Mouse (Mus musculus) urinary bladder, adult 2 months (tissue): ENCODE measurements around the gene Trp53bp2. TPM values are rescaled to one million over a fixed set of nuclear protein-coding genes. Genes with fewer than 3 reads are reported as not detected.
A peak's percentile ranks its signal among the peaks of the same experiment; 100 is the strongest.

Experiments
- DNase-seq: peaks from one replicate; pipeline ENCODE4 v3.0.0; 2022; ENCODE audit warnings: low spot score
- polyA plus RNA-seq: library from polyadenylated mRNA; depleted of rRNA; stranded (reverse); fragments of >200 nt; gene quantifications from 2 replicates; pipeline ENCODE4 v1.2.3, GENCODE M21; 2012; rRNA removed

The Trp53bp2 gene
- polyA plus RNA-seq, 1 experiment: 8.4 TPM

DNA sequence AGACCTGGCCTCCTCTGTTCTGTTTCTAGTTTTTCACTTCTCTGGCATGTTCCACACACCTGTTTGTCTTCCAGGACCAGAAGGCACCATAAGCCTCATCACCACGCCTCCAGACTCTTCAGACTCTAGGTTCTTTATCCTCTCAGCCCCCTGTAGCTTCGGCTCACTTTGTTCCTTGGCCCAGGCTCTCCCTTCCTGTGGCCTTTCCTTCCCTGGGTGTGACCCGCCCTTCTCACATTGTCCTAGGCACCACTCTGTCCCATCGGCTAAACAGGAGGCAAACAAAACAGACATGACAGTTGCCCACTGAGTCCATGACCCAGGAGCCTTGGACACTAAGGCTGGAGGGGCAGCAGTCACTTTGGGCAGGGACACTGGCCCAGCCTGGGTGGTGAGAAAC, 91.3 kb downstream of the Trp53bp2 start:
- DNase-seq: no peak

- no peak for DNase-seq
These were observed 91.9 kb downstream of the Trp53bp2 start for GRCm38 (mm10) chr1:182500843-182501242.

GRCm38 (mm10) chr1:182501815-182502405, 92.9 kb downstream of the Trp53bp2 start:
- no peak for DNase-seq

DNA sequence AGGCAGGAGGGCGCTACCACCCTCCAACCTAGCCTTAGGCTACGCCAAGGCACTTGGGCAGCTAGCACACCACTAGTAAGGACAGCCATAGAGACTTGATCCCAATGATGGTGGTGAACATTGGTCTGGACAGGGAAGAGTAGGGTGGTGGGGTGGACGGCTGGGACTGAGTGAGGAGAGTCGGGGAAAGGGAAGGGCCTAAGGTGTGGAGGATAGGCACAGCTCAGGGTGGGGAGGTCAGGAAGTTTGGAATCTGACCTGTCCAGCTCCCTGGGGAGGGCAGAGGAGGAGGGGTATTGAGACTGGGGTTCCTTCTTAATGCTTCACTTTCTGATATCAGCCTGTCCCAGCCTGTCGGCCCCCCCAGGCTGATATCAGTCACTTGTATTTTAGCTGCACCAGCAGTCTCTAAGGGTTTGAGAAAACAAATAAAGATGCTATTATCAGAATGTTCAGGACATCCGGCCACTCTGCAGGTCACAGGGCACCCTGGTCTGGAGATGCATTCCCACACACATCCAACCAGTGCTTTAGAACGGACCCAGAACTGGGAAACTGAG, 93.6 kb downstream of the Trp53bp2 start:
- DNase-seq: no peak

GRCm38 (mm10) chr1:182503206-182503900, 94.4 kb downstream of the Trp53bp2 start:
- no peak for DNase-seq

DNA sequence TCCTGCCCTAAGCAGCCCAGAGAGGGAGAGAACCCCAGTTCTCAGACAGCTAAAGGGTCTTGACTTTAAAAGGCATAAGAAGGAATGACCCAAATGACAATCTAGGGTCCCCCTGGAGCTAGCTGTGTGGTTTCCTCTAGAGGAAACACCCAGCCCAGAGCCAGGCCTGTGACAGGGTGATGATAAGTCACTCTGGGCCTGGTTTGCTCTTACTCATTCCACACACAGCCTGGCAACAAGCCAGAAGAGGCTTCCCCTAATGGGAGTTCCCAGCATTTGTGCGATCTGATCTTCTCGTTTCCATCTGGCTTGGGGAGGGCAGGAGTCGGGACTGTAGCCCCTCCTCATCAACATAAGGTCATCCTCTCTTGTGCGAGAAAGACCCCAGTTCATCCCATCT, 95.3 kb downstream of the Trp53bp2 start:
- DNase-seq: no peak

GRCm38 (mm10) chr1:182505291-182505690, 96.3 kb downstream of the Trp53bp2 start:
- DNase-seq: no peak

DNA sequence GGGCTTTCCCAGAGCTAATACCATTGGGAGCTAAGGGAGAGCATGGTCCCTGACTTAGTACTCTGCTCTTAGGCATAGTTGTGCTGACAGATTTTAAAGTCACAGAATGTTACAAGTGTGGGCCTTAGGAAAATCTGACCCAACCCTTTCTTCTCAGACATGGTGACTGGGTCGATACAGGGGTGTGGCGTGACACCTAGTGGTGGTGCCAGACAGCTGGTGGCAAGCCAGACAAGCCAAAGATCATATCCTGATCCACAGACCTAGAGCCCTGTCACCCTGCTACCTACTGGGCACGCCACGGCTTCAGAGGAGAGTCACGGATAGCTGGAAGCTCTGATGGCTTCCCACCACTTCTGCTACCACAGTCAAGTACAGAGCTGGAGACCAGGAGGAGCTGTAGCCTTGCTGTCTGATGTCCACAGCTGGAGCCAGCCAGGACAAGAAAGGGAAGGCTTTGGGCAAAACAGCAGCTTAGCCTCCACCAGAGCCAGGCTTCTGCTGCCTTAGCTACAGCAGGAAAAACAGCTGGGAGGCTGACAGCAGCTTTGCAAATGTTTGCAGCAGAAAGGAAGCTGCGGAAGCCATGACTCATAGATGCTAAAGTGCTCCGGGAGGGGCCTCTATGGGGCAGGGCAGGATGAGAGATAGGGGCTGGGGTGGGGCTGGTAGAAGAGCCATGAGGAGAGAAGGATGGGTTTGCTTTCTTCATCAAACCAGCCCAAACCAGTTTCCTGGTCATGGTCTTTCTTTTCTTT, 97.4 kb downstream of the Trp53bp2 start:
- DNase-seq: peak; percentile 46

GRCm38 (mm10) chr1:182509110-182509797, 100.3 kb downstream of the Trp53bp2 start:
- DNase-seq: no peak

DNA sequence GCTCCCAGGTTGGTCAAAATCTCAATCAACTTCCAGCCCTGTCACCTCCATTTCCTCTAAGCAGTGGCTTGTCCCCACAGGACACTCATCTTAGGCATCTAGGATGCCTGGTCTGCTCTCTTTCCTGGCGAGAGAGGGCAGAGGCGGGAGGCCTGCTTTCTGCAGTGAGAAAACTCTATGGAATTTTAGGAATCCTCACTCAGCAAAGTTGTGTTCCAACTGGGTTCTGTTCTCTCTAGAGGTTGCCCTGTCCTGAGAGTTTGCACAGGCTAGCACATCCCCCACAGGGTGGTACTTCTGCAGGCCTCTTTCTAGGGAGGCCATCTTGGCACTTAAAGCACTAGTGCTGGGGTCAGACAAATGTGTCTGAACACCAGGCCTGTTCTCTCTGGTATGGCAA, 102.1 kb downstream of the Trp53bp2 start:
- DNase-seq: no peak

DNA sequence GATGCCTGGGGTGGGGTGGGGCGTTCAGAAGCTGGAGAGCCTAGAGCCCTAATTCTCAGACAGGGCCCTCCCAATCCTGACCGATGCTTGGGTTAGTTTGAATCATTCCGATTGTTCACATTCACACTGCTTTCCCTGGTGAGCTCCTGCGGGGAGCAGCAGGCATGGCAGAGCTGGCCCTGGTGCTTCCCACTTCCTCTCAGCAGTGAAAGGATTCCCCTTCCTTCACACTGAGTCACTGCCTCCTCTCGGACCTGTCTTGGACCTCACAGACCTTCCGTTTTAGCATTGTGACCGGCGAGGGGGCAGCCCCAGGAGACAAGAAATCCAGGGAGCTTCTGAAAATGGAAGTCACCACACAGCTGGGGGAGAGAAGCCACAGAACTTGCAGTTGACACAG, 102.8 kb downstream of the Trp53bp2 start:
- no peak for DNase-seq

Other genes starting within 250 kb of the Trp53bp2 start
- not detected in 2 replicates for gene Vmn1r1, start 244.7 kb upstream of the Trp53bp2 start, polyA plus RNA-seq
- 71.9 and 84.2 TPM in 2 replicates for gene Degs1, start 126.4 kb upstream of the Trp53bp2 start, polyA plus RNA-seq
- 13.9 and 15.9 TPM in 2 replicates for gene Fbxo28, start 67.5 kb upstream of the Trp53bp2 start, polyA plus RNA-seq
- 98.2 and 103 TPM in 2 replicates for gene Capn2, start 108.4 kb downstream of the Trp53bp2 start, polyA plus RNA-seq
- 0.07 and 0.09 TPM in 2 replicates for gene Capn8, start 155.8 kb downstream of the Trp53bp2 start, polyA plus RNA-seq